Mouse (Mus musculus) layer of hippocampus, postnatal 10 days (tissue): Measurements from ENCODE around the gene 0610030E20Rik. TPM values are rescaled to one million over a fixed set of nuclear protein-coding genes. Genes with fewer than 3 reads are reported as not detected.

Experiments used
- DNase-seq, 2 experiments: peaks; one replicate each; pipeline ENCODE4 v3.0.0; 2021; ENCODE audit warnings: low spot score in 2 of 2
- total RNA-seq, 2 experiments: library from RNA; stranded (reverse); gene quantifications; 2 replicates each; pipeline ENCODE4 v1.2.3; 2021

0610030E20Rik gene
- total RNA-seq, 2 experiments from 2014 or later = 13.3 to 15.9 TPM

GRCm38 (mm10) chr6:72389941-72390771 is 43.0 kb downstream of the 0610030E20Rik start, which contains the start of gene Vamp8:
TSS of gene Vamp8 (minus strand) at chr6:72390703.
- peak; percentile 62 to 67 for DNase-seq

GRCm38 (mm10) chr6:72390795-72391521 is 43.8 kb downstream of the 0610030E20Rik start:
- DNase-seq = no peak

GRCm38 (mm10) chr6:72392341-72392740 is 45.2 kb downstream of the 0610030E20Rik start:
- DNase-seq = no peak

GRCm38 (mm10) chr6:72396837-72397251 is 49.7 kb downstream of the 0610030E20Rik start:
- DNase-seq = no peak

- DNase-seq = no peak
These were observed 52.9 kb downstream of the 0610030E20Rik start for GRCm38 (mm10) chr6:72399967-72400366.

GRCm38 (mm10) chr6:72401875-72402274 is 54.8 kb downstream of the 0610030E20Rik start:
- DNase-seq = peak; percentile 76 to 82

Other genes with a start within 250 kb of the 0610030E20Rik start
- gene St3gal5, start 249.7 kb upstream of the 0610030E20Rik start, total RNA-seq = 10 to 100 TPM; 93.2 to 93.9 TPM
- 1 to 10 TPM; 2.6 to 3.0 TPM for gene Atoh8, start 111.7 kb upstream of the 0610030E20Rik start, total RNA-seq
- gene Sftpb, start 42.7 kb upstream of the 0610030E20Rik start, total RNA-seq = not detected
- gene Usp39, start 2.1 kb upstream of the 0610030E20Rik start, total RNA-seq = 10 to 100 TPM; 33.0 to 34.1 TPM
- 10 to 100 TPM; 18.8 to 20.9 TPM for gene Tmem150a, start 8.1 kb downstream of the 0610030E20Rik start, total RNA-seq
- 10 to 100 TPM; 69.4 to 71.1 TPM for gene Rnf181, start 19.6 kb downstream of the 0610030E20Rik start, total RNA-seq
- 1 to 10 TPM; 4.2 to 4.6 TPM for gene Vamp5, start 33.2 kb downstream of the 0610030E20Rik start, total RNA-seq
- 10 to 100 TPM; 11.1 to 13.8 TPM for gene Vamp8, start 43.4 kb downstream of the 0610030E20Rik start, total RNA-seq
- gene Ggcx, start 67.0 kb downstream of the 0610030E20Rik start, total RNA-seq = 10 to 100 TPM; 20.3 to 20.5 TPM
- gene Mat2a, start 92.2 kb downstream of the 0610030E20Rik start, total RNA-seq = 100 to 1,000 TPM; 173 to 191 TPM
- under 1 TPM; 0.67 to 0.78 TPM for gene Sh2d6, start 174.4 kb downstream of the 0610030E20Rik start, total RNA-seq
- gene Capg, start 197.1 kb downstream of the 0610030E20Rik start, total RNA-seq = 1 to 10 TPM; 2.1 to 3.4 TPM